Mouse (Mus musculus): ENCODE data around the gene Kctd15. TPM values are rescaled to one million over a fixed set of nuclear protein-coding genes. Genes with fewer than 3 reads are reported as not detected.

Gene Kctd15
- polyA plus RNA-seq, 1 experiment from 2014 or later = 28.2 TPM

DNA sequence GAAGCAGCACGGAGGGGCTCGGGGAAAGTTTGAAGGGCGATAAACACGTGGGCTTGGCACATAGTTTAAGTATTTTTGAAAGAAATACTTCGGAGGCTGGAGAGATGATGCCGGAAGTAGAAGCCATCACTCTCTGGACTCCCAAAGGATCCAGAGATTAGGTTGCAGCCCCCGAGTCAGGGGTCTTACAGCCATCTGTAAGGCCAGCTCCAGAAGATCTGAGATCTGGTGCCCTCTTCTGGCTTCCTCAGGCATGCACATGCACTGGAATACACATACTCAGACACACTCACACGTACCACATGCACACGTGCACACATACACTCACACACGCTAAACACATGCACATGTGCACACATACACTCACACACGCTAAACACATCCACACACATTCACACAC is 65.8 kb downstream of the Kctd15 start:
- Histone ChIP-seq H3K4me2 (ENCODE audit: low read depth, severe bottlenecking) (no peak overlapping the region), H3K4me3 (ENCODE audit: low read depth, low read length) (no peak overlapping the region), H3K27ac (replicated peaks; ENCODE audit: low read depth, low read length) (no peak overlapping the region), H3K36me3 (ENCODE audit: control insufficient read depth, insufficient read depth, low read length) (no peaks in the 10 kb centered on the region), H3K9ac (ENCODE audit: low read length) (no peak overlapping the region), H3K27me3 (ENCODE audit: control insufficient read depth, insufficient read depth, low read length) (no peaks in the 10 kb centered on the region), H3K4me1 (ENCODE audit: control insufficient read depth, insufficient read depth, low read length) (peaks cover 3% of the 10 kb centered on the region; the same call in 1 of the 2 replicates), H3K9me3 (ENCODE audit: control insufficient read depth, low read length) (no peaks in the 10 kb centered on the region; the same call in 1 of the 2 replicates)
- DNase-seq (ENCODE audit: low spot score) = no peak
- 90% methylated on average over 11 of the region's 11 CpGs for WGBS
- ATAC-seq (ENCODE audit: insufficient number of reproducible peaks, low FRiP score, low TSS enrichment, low read depth) = no peak

Other genes starting within 250 kb of the Kctd15 start
- 1.2 and 2.6 TPM in 2 replicates for gene Chst8, start 156.0 kb upstream of the Kctd15 start, polyA plus RNA-seq (2014; fragmentation: Nextera tagmentation; extraction: Ambion mirVana)